Mouse (Mus musculus): ENCODE data around the gene Emg1.
"Not testable (repeated sequence)": the region's sequence is repeated elsewhere in the genome, so short reads cannot be mapped to it uniquely, and the experiment has no call there.

Gene Emg1

GRCm38 (mm10) chr6:124716864-124717490, 5.0 kb upstream of the Emg1 start:
- CTCF ChIA-PET: interaction anchor here (1.0 to 3.3 kb wide), 4 partner anchors 13 to 38 kb away, joined by 3 to 22 read pairs (median 6); partner anchors contain the start of gene Grcc10

GRCm38 (mm10) chr6:124712918-124713317, 940 bp upstream of the Emg1 start:
- CTCF ChIA-PET: no interaction called here

- CTCF ChIA-PET: interaction anchor here (0.6 kb wide), 1 partner anchor 34 kb away, joined by 3 read pairs; no protein-coding TSS in a partner anchor
Measured at GRCm38 (mm10) chr6:124708289-124708889, 3.6 kb downstream of the Emg1 start.

- CTCF ChIA-PET: no interaction called here
Measured at GRCm38 (mm10) chr6:124706061-124706627, 5.8 kb downstream of the Emg1 start.

- CTCF ChIA-PET: interaction anchor here (0.5 kb wide), 1 partner anchor 9 kb away, joined by 3 read pairs; no protein-coding TSS in a partner anchor
Measured at GRCm38 (mm10) chr6:124704417-124704816, 7.6 kb downstream of the Emg1 start.

- CTCF ChIA-PET: interaction anchor here (2.1 kb wide), 1 partner anchor 55 kb away, joined by 7 read pairs; no protein-coding TSS in a partner anchor
Measured at GRCm38 (mm10) chr6:124703789-124704188, 8.2 kb downstream of the Emg1 start.

GRCm38 (mm10) chr6:124702784-124703103, 9.2 kb downstream of the Emg1 start:
- CTCF ChIA-PET: interaction anchor here (0.5 to 2.1 kb wide), 5 partner anchors 18 to 81 kb away, joined by 3 to 8 read pairs (median 4); no protein-coding TSS in a partner anchor

GRCm38 (mm10) chr6:124702102-124702783, 9.7 kb downstream of the Emg1 start:
- CTCF ChIA-PET: interaction anchor here (0.5 to 2.1 kb wide), 7 partner anchors 18 to 312 kb away, joined by 3 to 8 read pairs (median 4); no protein-coding TSS in a partner anchor

GRCm38 (mm10) chr6:124701338-124701737, 10.6 kb downstream of the Emg1 start:
- CTCF ChIA-PET: interaction anchor here (0.6 kb wide), 2 partner anchors 63 to 313 kb away, joined by 3 read pairs; no protein-coding TSS in a partner anchor

- CTCF ChIA-PET: no interaction called here
Measured at GRCm38 (mm10) chr6:124699962-124700610, 11.9 kb downstream of the Emg1 start.

- CTCF ChIA-PET: no interaction called here
Measured at GRCm38 (mm10) chr6:124699366-124699765, 12.6 kb downstream of the Emg1 start.

- CTCF ChIA-PET: no interaction called here
Measured at GRCm38 (mm10) chr6:124698751-124699150, 13.2 kb downstream of the Emg1 start.

- CTCF ChIA-PET: no interaction called here
Measured at GRCm38 (mm10) chr6:124696441-124697150, 15.4 kb downstream of the Emg1 start.

- CTCF ChIA-PET: interaction anchor here (0.6 kb wide), 1 partner anchor 17 kb away, joined by 4 read pairs; no protein-coding TSS in a partner anchor
Measured at GRCm38 (mm10) chr6:124694166-124694955, 17.6 kb downstream of the Emg1 start.

GRCm38 (mm10) chr6:124693243-124693981, 18.6 kb downstream of the Emg1 start:
- CTCF ChIA-PET: interaction anchor here (0.5 to 0.6 kb wide), 3 partner anchors 16 to 69 kb away, joined by 4 to 8 read pairs (median 6); no protein-coding TSS in a partner anchor

- CTCF ChIA-PET: no interaction called here
Measured at GRCm38 (mm10) chr6:124690517-124690916, 21.5 kb downstream of the Emg1 start.

GRCm38 (mm10) chr6:124689011-124689410, 23.0 kb downstream of the Emg1 start:
- CTCF ChIA-PET: no interaction called here

- CTCF ChIA-PET: interaction anchor here (0.6 kb wide), 1 partner anchor 97 kb away, joined by 3 read pairs; no protein-coding TSS in a partner anchor
Measured at GRCm38 (mm10) chr6:124688151-124688758, 23.7 kb downstream of the Emg1 start.

GRCm38 (mm10) chr6:124686644-124687043, 25.3 kb downstream of the Emg1 start:
- CTCF ChIA-PET: not testable (repeated sequence)
